Mouse (Mus musculus): ENCODE data around the gene Clybl.

GRCm38 (mm10) chr14:122267590-122267989, 86.1 kb downstream of the Clybl start:
- no peak for TF ChIP-seq POLR2A (IDR thresholded peaks at IDR 0.05; ENCODE audit: borderline replicate concordance, extremely low read depth, insufficient read depth, insufficient read length, poor library complexity, severe bottlenecking)
- no peak for TF ChIP-seq CTCF (IDR thresholded peaks at IDR 0.05; ENCODE audit: borderline replicate concordance, extremely low read depth, insufficient read depth, insufficient read length)

Measured in brain, embryonic 14.5 days (tissue).